Mouse (Mus musculus): Measurements from ENCODE around the gene Als2.

- TF ChIP-seq CTCF (IDR thresholded peaks at IDR 0.05; ENCODE audit: control insufficient read depth, insufficient read depth, insufficient read length) (no peak), CEBPB (IDR thresholded peaks at IDR 0.05; ENCODE audit: low read depth) (no peak), MYOD1 (IDR thresholded peaks at IDR 0.05; ENCODE audit: control insufficient read depth, insufficient read length, low read depth) (no peak), FOSL1 (IDR thresholded peaks at IDR 0.05; ENCODE audit: insufficient read depth, low read length, poor library complexity, severe bottlenecking) (no peak), MYOG (IDR thresholded peaks at IDR 0.05; ENCODE audit: control insufficient read depth, extremely low read depth, insufficient read length) (no peak)
Measured at GRCm38 (mm10) chr1:59178401-59178800, 58.6 kb downstream of the Als2 start.
